Mouse (Mus musculus): ENCODE data around the gene Cradd.

GRCm38 (mm10) chr10:95348457-95348856 is 24.5 kb upstream of the Cradd start:
- no peak for TF ChIP-seq CTCF (IDR thresholded peaks at IDR 0.05; ENCODE audit: extremely low read depth, insufficient read length, insufficient replicate concordance, low read depth, low read length)
- no peak for TF ChIP-seq POLR2A (IDR thresholded peaks at IDR 0.05; ENCODE audit: low read depth, low read length)

Measured in small intestine, adult 2 months (tissue).